Mouse (Mus musculus) left cerebral cortex, adult 11 months (tissue): ENCODE results near the gene Svs6.
"Not testable (repeated sequence)": the region's sequence is repeated elsewhere in the genome, so short reads cannot be mapped to it uniquely, and the experiment has no call there.

Experiments used
- DNase-seq: peaks from one replicate; pipeline ENCODE4 v3.0.0; 2022; ENCODE audit warnings: low spot score

Gene Svs6

DNA sequence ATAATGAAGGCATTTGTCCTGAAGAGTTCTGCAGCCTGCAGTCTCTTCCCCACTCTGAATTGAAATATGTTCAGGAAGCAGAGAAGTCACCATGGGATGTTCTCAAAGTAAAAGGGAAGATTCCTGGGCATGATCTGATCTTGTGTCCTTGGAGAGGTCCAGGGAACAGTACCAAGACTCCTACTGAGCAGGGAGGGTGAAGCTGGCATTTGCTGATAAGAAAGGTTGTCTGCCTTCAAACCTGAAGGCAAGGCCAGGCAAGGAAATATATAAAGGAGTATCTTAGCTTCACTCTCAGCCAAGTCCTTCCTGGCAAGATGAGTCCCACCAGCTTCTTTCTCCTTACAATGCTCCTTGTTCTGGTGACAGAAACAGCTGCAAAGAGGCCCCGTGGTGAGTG, at the start of gene Svs6:
TSS of gene Svs6 (plus strand) at position 301 of the 400 bp plus-strand sequence.
- not testable (repeated sequence) for DNase-seq

DNA sequence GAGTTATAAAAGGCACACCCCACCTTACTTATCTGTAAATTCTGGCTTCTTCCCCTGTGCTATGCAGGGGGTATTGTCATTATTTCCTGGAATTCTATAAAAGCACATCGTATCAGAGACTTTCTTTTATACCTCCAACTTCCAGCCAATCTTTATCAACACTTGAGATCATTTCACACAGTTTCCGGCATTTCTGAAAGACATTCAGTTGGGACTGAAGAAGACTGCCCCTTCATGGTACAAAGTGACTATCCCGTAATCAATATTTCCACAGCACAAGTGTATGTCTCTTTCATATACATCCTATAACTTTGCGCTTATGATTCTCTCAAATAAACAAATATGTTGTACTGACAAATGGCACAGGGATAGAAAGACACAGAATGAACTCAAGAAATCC, 38.2 kb upstream of the Svs6 start, which contains the start of gene Svs4:
TSS of gene Svs4 (minus strand) at position 101 of the 400 bp plus-strand sequence.
- no peak for DNase-seq

DNA sequence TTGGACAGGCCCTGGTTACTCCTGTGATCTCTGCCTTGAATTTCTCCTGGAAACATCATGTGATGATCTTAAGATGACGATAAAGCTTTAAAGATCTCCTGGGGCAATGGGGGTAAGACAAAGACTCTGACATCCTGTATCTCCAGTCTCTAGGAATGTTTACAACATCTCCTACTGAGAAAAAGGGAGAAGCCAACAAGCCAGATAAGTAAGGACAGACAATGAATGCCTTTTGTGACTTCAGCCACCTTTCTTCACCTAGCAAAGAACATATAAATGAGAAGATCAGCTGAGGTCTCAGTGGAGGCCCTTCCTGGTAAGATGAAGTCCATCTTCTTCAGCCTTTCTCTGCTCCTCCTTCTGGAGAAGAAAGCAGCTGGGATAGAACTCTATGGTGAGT, 27.6 kb upstream of the Svs6 start, which contains the start of gene Svs3a:
TSS of gene Svs3a (plus strand) at position 301 of the 400 bp plus-strand sequence.
- DNase-seq = not testable (repeated sequence)

DNA sequence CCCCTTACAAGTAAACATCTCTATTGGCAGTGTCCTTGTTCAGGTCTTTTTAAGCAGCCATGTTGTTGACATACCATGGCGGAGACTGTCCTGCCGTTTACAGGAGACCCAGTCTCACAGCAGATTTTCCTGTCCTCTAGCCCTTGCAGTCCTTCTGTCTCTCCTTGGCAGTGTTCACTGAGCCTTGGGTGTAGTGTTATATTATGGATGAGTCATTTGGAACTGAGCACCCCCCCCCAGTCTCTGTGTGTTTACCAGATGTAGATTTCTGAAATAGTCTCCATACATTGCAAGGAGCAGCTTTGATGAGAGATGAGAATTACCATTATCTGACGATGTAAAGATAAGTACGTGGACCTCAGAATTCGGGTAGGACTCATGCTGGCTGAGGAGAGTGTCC, 4.0 kb upstream of the Svs6 start:
- DNase-seq = no peak

DNA sequence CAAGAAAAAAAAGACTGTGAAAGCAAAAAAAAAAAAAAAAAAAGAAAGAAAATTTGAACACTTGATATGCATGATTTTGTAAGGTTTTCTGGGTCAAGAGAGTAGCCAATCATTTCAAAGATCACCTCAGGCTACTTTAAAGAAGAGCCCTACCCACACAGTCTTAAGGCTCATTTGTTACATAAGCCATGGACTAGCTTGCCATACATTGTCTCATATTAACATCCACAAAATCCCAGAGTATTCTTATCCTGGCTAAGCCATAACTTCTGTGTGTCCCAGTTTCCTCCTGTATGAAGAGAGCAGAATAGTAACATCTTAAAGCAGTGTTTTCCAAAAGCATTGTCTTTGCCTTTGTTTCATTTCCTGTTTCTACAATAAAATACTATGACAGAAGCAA, 1.1 kb upstream of the Svs6 start:
- not testable (repeated sequence) for DNase-seq

DNA sequence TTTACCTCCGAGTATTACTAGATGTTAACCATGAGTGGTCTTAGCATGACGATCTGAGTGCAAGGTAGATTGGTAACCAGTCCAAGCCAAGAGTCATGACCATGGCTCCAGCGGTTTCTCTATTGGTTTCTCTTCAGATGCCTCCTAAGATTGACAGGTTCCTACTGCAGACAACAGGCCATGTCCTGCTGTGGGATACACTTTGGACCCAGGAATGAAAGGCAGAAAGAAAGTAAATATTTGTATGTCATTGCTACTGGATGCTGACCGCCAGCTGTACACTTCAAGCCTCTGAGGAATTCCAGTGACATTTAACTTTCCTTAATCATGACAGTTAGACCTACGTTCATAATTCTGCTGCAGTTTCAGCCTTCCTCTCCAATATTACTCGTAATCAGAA, 4.4 kb downstream of the Svs6 start:
- no peak for DNase-seq

DNA sequence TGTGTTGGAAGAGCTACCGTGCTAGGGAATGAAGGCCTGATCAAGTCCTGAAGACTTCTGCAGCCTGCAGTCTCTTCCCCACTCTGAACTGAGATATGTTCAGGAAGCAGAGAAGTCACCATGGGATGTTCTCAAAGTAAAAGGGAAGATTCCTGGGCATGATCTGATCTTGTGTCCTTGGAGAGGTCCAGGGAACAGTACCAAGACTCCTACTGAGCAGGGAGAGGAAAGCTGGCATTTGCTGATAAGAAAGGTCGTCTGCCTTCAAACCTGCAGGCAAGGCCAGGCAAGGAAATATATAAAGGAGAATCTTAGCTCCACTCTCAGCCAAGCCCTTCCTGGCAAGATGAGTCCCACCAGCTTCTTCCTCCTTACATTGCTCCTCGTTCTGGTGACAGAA, 15.9 kb downstream of the Svs6 start, which contains the start of gene Svs5:
TSS of gene Svs5 (plus strand) at position 301 of the 400 bp plus-strand sequence.
- not testable (repeated sequence) for DNase-seq

DNA sequence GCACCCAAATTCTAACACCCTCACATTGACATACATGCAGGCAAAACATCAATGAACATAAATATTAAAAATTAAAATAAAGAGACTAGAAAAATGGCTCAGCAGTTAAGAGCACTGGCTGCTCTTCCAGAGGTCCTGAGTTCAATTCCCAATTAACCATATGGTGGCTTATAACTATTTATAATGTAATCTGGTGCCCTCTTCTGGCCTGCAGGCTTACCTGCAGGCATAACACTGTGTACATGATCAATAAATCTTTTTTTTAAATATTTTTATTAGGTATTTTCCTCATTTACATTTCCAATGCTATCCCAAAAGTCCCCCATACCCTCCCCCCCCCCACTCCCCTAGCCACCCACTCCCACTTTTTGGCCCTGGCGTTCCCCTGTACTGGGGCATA, 27.2 kb downstream of the Svs6 start:
- DNase-seq = not testable (repeated sequence)

DNA sequence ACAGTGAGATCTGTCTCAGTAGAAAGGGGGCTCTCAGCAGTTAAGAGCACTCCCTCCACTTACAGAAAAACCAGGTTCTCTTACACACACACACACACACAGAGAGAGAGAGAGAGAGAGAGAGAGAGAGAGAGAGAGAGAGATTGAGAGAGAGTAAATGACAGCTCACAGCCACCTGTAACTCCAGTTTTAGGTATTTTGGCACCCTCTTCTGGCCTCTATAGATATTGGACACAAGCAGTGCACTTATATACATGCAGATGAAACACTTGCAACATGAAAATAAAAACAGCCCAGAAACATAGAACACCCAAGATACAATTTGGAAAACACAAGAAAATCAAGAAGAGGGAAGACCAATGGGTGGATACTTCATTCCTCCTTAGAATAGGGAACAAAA, 31.1 kb downstream of the Svs6 start:
- DNase-seq = not testable (repeated sequence)

DNA sequence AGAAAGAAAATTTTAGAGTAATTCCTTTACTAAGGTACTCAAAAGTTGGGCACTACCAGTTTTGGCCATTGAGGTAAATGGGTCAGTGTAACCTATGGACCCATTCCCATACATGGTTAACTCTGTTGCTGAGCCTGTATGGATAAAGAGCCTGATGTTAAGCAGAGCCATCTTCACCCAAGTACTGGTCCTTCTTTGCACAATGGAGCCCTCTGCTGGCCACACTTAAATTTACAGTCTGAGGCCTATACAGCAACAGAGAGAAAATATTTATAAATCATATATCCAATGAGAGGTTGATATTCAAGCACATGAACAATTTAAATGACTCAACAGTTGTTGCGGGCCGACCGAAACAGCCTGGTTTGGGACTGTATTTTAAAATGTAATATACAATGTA, 32.4 kb downstream of the Svs6 start:
- DNase-seq = no peak

DNA sequence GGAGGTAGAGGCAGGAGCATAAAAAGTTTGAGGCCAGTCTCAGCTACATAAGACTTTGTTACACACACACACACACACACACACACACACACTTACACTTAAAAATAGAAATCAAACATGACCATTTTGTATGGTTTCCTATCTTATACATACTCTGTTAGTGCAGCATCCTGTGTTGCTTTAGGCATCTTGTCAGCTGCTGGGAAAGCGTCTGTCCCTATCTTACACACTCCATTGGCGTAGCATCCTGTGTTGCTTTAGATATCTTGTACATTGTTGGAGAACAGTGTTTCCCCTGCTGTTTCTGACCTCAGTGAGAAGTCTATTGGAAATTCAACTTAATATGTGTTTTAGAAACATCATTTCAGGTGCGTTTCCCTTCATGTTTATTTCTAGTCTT, 36.1 kb downstream of the Svs6 start:
- no peak for DNase-seq

DNA sequence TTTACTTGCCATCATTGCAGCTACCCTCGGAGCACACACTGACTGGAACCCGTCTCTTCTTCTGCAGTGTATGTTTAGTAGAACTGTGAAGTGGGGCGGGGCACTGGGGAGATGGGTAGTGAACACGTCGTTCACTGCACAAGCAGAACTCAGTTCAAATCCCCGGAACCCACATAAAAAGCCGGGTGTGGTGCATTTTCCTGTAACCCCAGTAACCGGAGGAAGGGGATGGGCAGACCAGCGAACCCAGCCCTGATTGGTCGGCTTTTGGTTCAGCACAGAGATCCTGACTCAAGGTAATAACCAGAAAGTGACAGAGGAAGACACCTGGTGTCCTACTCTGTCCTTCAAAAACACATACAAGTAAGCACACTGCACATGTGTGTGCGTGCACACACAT, 36.8 kb downstream of the Svs6 start:
- no peak for DNase-seq

DNA sequence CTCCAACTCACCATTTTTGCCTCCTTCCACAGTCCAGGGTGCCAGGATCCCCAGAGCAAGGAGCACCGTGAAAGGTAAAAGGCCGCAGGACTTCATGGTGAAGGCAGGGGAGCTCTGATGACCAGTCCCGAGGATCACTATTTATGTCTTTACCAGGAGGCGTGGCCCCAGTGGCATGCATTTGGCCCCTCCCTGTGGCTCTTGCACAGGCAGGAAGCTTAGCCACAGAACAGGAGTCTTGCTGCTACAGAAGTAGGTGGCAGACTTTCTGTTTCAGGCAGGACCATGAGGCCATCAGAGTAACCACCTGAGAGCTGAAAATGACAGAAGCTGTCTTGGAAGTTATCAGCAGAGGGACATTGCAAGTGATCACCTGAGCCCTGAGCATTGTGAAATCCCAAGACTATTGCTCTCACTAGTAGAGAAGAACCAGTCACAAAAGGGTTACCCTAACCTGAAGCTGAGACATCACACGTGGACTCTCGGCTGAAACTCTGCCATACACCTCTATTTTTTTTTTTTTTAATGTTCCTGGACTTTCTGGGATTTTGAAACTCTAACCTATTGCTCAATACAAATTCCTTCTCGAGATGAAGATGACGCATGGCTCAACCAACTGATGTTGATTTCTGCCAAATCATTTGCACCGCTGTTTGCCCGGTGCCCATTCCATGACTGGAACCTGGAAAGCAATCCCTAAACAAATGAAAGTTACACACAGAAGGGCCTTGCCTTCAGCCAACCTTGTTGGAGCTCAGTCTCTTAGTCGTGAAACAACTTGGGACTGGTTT, 39.8 kb downstream of the Svs6 start:
- DNase-seq = no peak

DNA sequence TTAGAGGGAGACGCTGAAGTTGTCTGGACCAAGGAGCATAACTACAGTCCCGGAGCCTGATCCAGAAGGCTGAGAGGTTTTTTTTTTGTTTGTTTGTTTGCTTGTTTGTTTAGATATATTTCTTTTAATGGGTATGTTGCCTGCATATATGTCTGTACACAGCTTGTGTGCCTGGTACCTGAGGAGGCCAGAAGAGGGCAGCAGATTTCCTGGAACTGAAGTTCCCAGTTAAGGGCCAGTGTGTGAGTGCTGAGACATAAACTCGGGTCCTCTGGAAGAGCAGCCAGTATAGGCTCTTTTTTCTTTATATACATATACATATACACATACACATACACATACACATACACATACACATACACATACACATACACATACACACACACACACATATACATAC, 41.8 kb downstream of the Svs6 start:
- DNase-seq = no peak

DNA sequence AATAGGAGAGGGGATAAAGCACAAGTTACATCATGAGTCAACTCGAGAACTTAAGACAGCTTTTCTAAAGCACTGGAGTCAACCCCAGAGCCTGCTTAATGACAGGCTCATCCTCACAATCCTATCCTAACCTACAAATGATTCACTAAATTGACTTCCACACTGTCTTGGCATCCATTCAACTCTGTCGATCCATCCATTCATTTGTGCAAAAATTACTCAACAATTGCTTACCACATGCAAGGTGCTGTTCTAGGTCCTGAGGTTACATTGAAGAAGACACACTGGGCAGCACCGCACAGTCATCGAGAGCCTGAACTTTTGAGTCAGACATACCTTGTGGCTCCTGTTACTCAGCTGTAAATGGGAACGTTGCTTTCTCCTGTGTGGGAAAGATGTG, 42.5 kb downstream of the Svs6 start:
- DNase-seq = no peak

DNA sequence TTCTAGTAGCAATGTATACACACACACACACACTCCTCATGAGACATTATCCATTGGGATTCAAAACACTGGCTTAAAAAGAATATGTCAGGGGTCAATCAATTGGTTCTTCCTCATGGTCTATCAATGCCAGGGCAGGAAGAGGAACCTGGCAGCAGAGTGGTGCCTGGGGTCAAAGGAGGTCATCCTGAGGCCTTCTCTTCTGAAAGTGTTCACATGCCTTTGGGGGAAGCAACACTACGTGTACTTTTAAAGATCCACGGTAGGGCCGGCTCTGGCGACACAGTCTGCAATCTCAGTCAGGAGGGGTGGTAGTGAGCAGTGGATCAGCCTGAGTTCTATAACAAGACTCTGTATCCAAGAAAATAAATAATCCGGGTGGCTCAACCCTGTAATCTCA, 43.1 kb downstream of the Svs6 start:
- DNase-seq = no peak

DNA sequence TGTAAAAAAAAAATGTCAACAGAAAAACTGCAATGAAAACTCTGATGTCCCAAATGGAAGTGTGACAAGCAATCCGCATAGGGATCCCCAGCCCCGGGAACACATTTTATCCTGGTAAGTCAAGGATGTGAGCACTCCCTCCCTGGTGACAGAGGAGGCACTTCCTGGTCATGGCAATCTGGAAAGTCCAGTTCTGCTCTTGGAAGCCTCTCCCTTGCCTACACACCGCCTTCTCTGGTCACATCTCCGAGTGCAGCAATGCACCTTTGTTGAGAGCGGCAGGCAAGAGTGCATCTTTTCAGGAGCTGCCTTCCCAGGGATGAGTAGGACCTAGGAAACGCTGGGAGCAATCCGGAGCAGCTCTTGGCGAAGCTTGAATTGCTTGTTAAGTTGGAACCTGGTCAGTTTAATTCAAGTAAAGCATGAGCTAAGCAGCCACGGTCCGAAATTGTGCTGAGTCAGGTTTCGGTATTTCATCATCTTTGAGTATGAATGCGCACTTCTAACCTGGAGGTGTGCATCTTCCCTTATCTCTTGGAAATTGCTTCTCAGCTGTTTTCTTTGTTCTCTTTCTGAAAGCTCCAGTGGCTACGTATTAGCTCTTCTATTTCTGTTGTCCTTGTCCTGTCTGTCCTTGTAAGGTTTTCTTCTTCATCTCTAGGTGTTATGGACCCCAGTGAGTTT, 44.6 kb downstream of the Svs6 start:
- no peak for DNase-seq

DNA sequence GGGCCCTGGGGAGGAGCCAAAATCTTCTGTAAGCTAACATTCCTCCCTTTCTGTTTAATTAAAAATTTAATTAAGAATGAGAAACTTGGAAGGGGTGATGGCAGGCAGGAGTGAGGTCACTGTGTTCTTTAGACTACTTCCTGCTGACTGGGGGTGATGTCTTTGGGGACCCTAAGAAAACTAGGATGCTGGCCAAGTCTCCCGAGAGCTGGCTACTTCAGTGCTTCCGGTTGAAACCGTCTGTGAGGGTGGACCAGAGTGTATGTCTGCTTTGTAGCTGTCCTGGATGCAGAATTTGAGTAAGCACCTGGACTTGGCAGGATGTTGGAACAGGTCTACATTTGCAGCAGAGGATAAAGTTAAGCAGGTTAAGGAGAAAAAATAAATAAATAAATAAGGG, 50.4 kb downstream of the Svs6 start:
- no peak for DNase-seq
